Mouse (Mus musculus) inflammation-experienced regulatory T-cells, adult 16 weeks (primary cell): ENCODE data around the gene Olfr922. TPM values are rescaled to one million over a fixed set of nuclear protein-coding genes. Genes with fewer than 3 reads are reported as not detected.

Experiments used
- polyA plus RNA-seq: library from polyadenylated mRNA; unstranded; fragments of 100-300 nt; shearing (Covaris generic); gene quantifications from one replicate; pipeline ENCODE4 v1.2.1, GENCODE M21; 2017

Olfr922 gene
- polyA plus RNA-seq, result not detected

DNA sequence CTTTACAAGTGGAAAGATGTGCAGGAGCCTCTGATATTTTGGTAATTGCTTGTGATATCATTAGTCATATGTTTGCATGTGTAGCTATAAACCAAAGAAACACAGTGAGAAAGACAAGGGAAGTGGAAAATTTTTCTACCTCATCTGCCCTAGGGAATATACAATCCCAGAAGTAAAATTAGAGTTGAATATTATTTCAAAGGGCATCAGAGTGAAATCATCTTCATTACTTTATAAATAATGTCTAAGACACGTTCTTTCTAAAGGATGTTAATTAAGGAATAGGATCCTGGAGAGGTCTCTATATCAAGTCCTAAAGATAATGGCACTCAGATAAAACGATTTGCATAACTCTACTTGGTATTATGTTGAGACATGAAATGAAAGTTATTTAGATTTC, at the start of gene Olfr922:
TSS of gene Olfr922 (plus strand) at position 301 of the 400 bp plus-strand sequence.

DNA sequence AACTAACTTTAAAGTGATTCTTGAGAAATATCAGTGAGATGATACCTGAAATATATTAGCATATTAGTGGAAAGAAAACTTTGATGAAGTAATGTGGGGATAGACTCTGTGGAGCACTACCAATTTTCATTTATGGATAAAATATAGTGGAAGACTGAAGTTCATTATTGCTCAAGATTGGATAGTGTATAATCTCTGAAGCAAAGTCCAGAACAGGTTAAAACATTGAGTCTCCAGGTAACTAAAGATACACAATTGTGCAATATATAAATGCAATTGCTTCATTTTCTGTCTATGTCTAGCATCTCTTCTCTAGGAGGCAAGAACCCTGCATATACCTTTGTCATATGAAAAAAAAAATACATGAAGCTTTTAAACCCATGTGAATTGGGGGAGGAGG, 41.6 kb upstream of the Olfr922 start, which contains the start of gene Olfr921:
TSS of gene Olfr921 (plus strand) at position 301 of the 400 bp plus-strand sequence.

DNA sequence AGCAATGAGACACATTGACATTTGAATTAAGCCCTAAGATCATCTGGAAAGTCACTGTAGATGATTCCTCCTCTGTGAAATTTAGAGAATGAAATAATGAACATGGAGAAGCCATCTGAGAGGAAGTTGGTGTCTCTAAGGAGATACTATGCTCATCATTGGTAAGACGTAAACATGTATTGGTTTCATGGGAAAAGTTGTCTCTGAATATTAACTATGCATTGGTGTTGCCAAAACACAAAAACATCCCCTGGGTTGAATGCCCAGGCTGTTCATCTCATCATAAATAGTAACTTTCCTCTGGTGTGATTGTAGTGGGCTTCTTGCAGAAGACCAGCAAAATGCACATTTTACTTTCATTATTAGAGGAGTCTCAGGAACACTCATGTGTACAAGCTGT, 11.8 kb downstream of the Olfr922 start, which contains the start of gene Olfr923:
TSS of gene Olfr923 (plus strand) at position 301 of the 400 bp plus-strand sequence.

DNA sequence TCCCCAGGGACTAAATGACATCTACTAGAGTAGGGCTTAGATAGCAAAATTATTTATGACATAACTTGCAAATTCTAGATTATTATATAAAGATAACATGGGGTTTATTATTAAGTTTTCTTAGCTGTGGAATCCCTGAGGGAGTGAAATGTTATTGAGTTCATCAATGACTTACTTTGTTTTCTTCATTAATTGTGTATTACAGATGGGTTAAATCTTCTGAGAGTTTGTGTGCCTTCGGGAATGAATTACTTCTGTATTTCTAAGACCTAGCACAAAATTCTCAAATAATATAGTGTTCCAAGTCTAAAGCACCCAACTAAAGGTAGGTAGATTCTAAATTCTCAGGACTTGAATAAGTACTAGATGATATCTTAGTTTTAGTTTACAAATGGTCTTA, 29.7 kb downstream of the Olfr922 start, which contains the start of gene Olfr924:
TSS of gene Olfr924 (plus strand) at position 301 of the 400 bp plus-strand sequence.

DNA sequence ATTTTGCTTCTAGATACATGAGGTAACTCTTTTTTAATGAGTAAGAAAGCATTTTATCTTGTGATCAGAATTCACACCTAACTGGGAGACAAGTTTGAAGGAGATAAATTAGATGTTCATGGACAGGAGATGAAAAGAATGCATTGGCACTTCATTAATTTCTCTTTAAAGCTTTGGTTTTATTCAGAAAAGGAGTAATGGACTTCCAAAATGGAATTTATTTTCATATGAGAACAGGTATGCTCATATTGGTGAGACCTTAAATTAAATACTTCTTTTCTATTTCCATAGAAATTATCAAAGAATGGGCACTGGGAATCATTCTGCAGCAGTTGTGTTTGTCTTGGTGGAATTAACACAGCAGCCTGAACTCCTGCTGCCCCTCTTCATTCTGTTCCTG, 40.3 kb downstream of the Olfr922 start, which contains the start of gene Olfr26:
TSS of gene Olfr26 (plus strand) at position 301 of the 400 bp plus-strand sequence.

Other genes with a start within 250 kb of the Olfr922 start
- 0.09 TPM for gene Olfr912, start 234.4 kb upstream of the Olfr922 start, polyA plus RNA-seq
- not detected for gene Olfr913, start 221.9 kb upstream of the Olfr922 start, polyA plus RNA-seq
- gene Olfr914, start 209.5 kb upstream of the Olfr922 start, polyA plus RNA-seq, result not detected
- not detected for gene Olfr916, start 154.7 kb upstream of the Olfr922 start, polyA plus RNA-seq
- not detected for gene Olfr917, start 148.8 kb upstream of the Olfr922 start, polyA plus RNA-seq
- not detected for gene Olfr918, start 140.0 kb upstream of the Olfr922 start, polyA plus RNA-seq
- not detected for gene Olfr919, start 110.9 kb upstream of the Olfr922 start, polyA plus RNA-seq
- 58.3 TPM for gene Vwa5a, start 96.3 kb upstream of the Olfr922 start, polyA plus RNA-seq
- gene Olfr920, start 62.3 kb upstream of the Olfr922 start, polyA plus RNA-seq, result 0.10 TPM
- not detected for gene Olfr921, start 41.5 kb upstream of the Olfr922 start, polyA plus RNA-seq
- not detected for gene Olfr923, start 11.9 kb downstream of the Olfr922 start, polyA plus RNA-seq
- not detected for gene Olfr924, start 29.8 kb downstream of the Olfr922 start, polyA plus RNA-seq
- gene Olfr26, start 40.4 kb downstream of the Olfr922 start, polyA plus RNA-seq, result not detected
- not detected for gene Olfr926, start 62.5 kb downstream of the Olfr922 start, polyA plus RNA-seq
- gene Olfr930, start 115.2 kb downstream of the Olfr922 start, polyA plus RNA-seq, result not detected
- not detected for gene Olfr933, start 157.7 kb downstream of the Olfr922 start, polyA plus RNA-seq
- gene Olfr934, start 173.7 kb downstream of the Olfr922 start, polyA plus RNA-seq, result not detected
- not detected for gene Olfr935, start 185.1 kb downstream of the Olfr922 start, polyA plus RNA-seq
- not detected for gene Olfr146, start 208.8 kb downstream of the Olfr922 start, polyA plus RNA-seq